Mouse (Mus musculus) stomach, postnatal 0 days (tissue): ENCODE results near the gene Tie1. TPM values are rescaled to one million over a fixed set of nuclear protein-coding genes. Genes with fewer than 3 reads are reported as not detected.

Experiments
- ATAC-seq: fragments of 200-750 bp; cut with Nextera tagmentation; 2 replicates; pipeline ENCODE4 v1.8.0; 2017; ENCODE audit not compliant: low FRiP score, low TSS enrichment
- DNase-seq: peaks from one replicate; pipeline ENCODE4 v3.0.0-alpha.2; 2016; ENCODE audit warnings: low spot score
- H3K27ac ChIP-seq: fragments of 300-500 bp; sonication (generic); replicated peaks from 2 replicates; pipeline ENCODE4 v1.5.1; 2014; ENCODE audit warnings: mild to moderate bottlenecking, control low read depth
- H3K27me3 ChIP-seq: fragments of 300-500 bp; sonication (generic); 2 replicates; pipeline ENCODE4 v1.6.1; 2014; ENCODE audit warnings: low read length; ENCODE audit not compliant: control insufficient read depth, insufficient read depth
- H3K36me3 ChIP-seq: fragments of 300-500 bp; sonication (generic); 2 replicates; pipeline ENCODE4 v1.6.1; 2014; ENCODE audit warnings: low read length, mixed read lengths; ENCODE audit not compliant: control insufficient read depth, insufficient read depth
- H3K4me1 ChIP-seq: fragments of 300-500 bp; sonication (generic); replicated peaks from 2 replicates; pipeline ENCODE4 v1.6.1; 2014; ENCODE audit warnings: antibody characterized with exemption; ENCODE audit not compliant: control insufficient read depth, insufficient read depth
- H3K4me2 ChIP-seq: fragments of 300-500 bp; sonication (generic); replicated peaks from 2 replicates; pipeline ENCODE4 v1.6.1; 2014; ENCODE audit warnings: low read depth, mild to moderate bottlenecking, control low read depth, moderate library complexity
- H3K4me3 ChIP-seq: fragments of 300-500 bp; sonication (generic); 2 replicates; pipeline ENCODE4 v1.5.1; 2014; ENCODE audit warnings: low read depth, low read length, control low read depth
- H3K9ac ChIP-seq: fragments of 300-500 bp; sonication (generic); 2 replicates; pipeline ENCODE4 v1.6.1; 2014; ENCODE audit warnings: mild to moderate bottlenecking, low read length, control low read depth, mixed read lengths
- H3K9me3 ChIP-seq: fragments of 300-500 bp; sonication (generic); 2 replicates; pipeline ENCODE4 v1.6.1; 2016; ENCODE audit warnings: low read length; ENCODE audit not compliant: control insufficient read depth
- CTCF ChIP-seq: IDR thresholded peaks from 2 replicates; pipeline ENCODE4 v1.5.1; 2016; ENCODE audit warnings: antibody characterized with exemption, low read depth, mild to moderate bottlenecking, moderate library complexity
- EP300 ChIP-seq: optimal IDR thresholded peaks from 2 replicates; pipeline ENCODE3; 2016; ENCODE audit warnings: antibody characterized with exemption
- WGBS: fragments of 180-500 bp; shearing (Covaris S2); extraction: QIAGEN DNeasy Blood & Tissue Kit; methylation state at CpG from one replicate; pipeline ENCODE4 v1.1.7; 2014; 5-methylcytosine and 5-hydroxymethylcytosine counted together
- polyA plus RNA-seq: library from polyadenylated mRNA; unstranded; fragments of >200 nt; fragmentation: Nextera tagmentation; extraction: Ambion mirVana; gene quantifications from 2 replicates; pipeline ENCODE4 v1.2.1, GENCODE M21; 2015

Gene Tie1
- polyA plus RNA-seq, 1 experiment from 2014 or later = 9.2 TPM

GRCm38 (mm10) chr4:118465697-118466163 lies 24.1 kb downstream of the Tie1 start:
- Histone ChIP-seq H3K36me3 (no peaks in the 10 kb centered on the region), H3K4me2 (no peak overlapping the region), H3K27ac (0 out of 2 replicates have a peak overlapping the region, but pooled peaks have one; percentile 13), H3K4me1 (no peaks in the 10 kb centered on the region), H3K9ac (no peak overlapping the region), H3K9me3 (no peaks in the 10 kb centered on the region), H3K4me3 (no peak overlapping the region), H3K27me3 (no peaks in the 10 kb centered on the region)
- TF ChIP-seq CTCF = 0 out of 2 replicates have a peak, but pooled peaks have one; percentile 15
- no peak for TF ChIP-seq EP300
- WGBS = 34% methylated on average over 11 of the region's 11 CpGs
- ATAC-seq (peak; percentile 83), DNase-seq (peak; percentile 23)

- H3K27ac ChIP-seq = no peak overlapping the region
- H3K4me3 ChIP-seq = no peak overlapping the region
- no peak overlapping the region for H3K9ac ChIP-seq
- H3K27me3 ChIP-seq = no peaks in the 10 kb centered on the region
- WGBS = 81% methylated on average over 3 of the region's 3 CpGs
- H3K9me3 ChIP-seq = no peaks in the 10 kb centered on the region
- H3K36me3 ChIP-seq = no peaks in the 10 kb centered on the region
- TF ChIP-seq EP300 = no peak
- no peak for TF ChIP-seq CTCF
- no peak for ATAC-seq
- DNase-seq = no peak
- H3K4me2 ChIP-seq = no peak overlapping the region
- no peaks in the 10 kb centered on the region for H3K4me1 ChIP-seq
These were observed 24.9 kb downstream of the Tie1 start for GRCm38 (mm10) chr4:118464956-118465355.

GRCm38 (mm10) chr4:118457345-118457975 lies 32.4 kb downstream of the Tie1 start, which contains the start of gene Mpl:
TSS of gene Mpl (minus strand) at chr4:118457513.
- no peaks in the 10 kb centered on the region for H3K36me3 ChIP-seq
- no peak within 1 kb of the TSS for H3K4me3 ChIP-seq
- no peaks in the 10 kb centered on the region for H3K9me3 ChIP-seq
- DNase-seq (no peak), ATAC-seq (0 out of 2 replicates have a peak, but pooled peaks have one; percentile 35)
- WGBS = 57% methylated on average over 9 of the region's 9 CpGs
- H3K4me2 ChIP-seq = no peak within 1 kb of the TSS
- no peak within 1 kb of the TSS for H3K27ac ChIP-seq
- H3K9ac ChIP-seq = no peak within 1 kb of the TSS
- no peaks in the 10 kb centered on the region for H3K4me1 ChIP-seq
- no peak for TF ChIP-seq CTCF
- TF ChIP-seq EP300 = no peak
- no peaks in the 10 kb centered on the region for H3K27me3 ChIP-seq

GRCm38 (mm10) chr4:118446415-118447153 lies 43.3 kb downstream of the Tie1 start:
- 24% methylated on average over 24 of the region's 24 CpGs for WGBS
- Histone ChIP-seq H3K27me3 (no peaks in the 10 kb centered on the region), H3K9me3 (no peaks in the 10 kb centered on the region), H3K4me2 (peak overlapping the region; percentile 59), H3K4me1 (no peaks in the 10 kb centered on the region), H3K27ac (peak overlapping the region; percentile 73), H3K36me3 (no peaks in the 10 kb centered on the region), H3K4me3 (peak overlapping the region; percentile 28), H3K9ac (peak overlapping the region; percentile 47)
- no peak for TF ChIP-seq EP300
- peak; percentile 19 for TF ChIP-seq CTCF
- DNase-seq (peak; percentile 28), ATAC-seq (peak; percentile 77)

- H3K27ac ChIP-seq = peak overlapping the region; percentile 73
These were observed 44.0 kb downstream of the Tie1 start for GRCm38 (mm10) chr4:118445781-118446414.

More at GRCm38 (mm10) chr4:118445781-118446414, 44.0 kb downstream of the Tie1 start:
- H3K4me3 ChIP-seq = peak overlapping the region; percentile 28
- ATAC-seq (peak; percentile 86), DNase-seq (peak; percentile 75)
- peak overlapping the region; percentile 47 for H3K9ac ChIP-seq
- H3K9me3 ChIP-seq = no peaks in the 10 kb centered on the region
- H3K36me3 ChIP-seq = no peaks in the 10 kb centered on the region
- H3K27me3 ChIP-seq = no peaks in the 10 kb centered on the region
- TF ChIP-seq EP300 (no peak), CTCF (peak; percentile 62)
- H3K4me1 ChIP-seq = no peaks in the 10 kb centered on the region
- peak overlapping the region; percentile 59 for H3K4me2 ChIP-seq
- WGBS = 19% methylated on average over 18 of the region's 18 CpGs
